8 mouse cellular contexts compared by ENCODE assay signal in the genomic region with DNA sequence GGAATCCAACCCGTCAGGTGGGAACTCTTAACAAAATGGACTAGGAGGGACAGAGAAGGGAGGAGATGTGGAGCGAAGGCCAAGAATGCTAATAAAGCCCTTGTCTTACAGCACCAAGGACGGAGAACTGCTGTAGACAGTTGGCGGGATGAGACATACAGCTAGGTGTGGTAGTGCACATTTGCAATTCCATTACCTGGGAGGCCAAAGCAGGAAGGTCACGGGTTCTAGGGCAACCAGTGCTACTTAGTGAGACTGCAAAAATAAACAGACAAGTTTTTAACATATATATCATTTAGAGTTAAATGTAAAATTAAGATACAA. TPM values are rescaled to one million over a fixed set of nuclear protein-coding genes. Genes with fewer than 3 reads are reported as not detected.
DNase-seq lines count a peak whose midpoint lies in the region; ATAC-seq and TF ChIP-seq lines count a peak whose summit lies in the region.

No protein-coding gene starts in this region.

- H3K9ac ChIP-seq in heart, embryonic 14.5 days (ENCODE audit: low read length): peak overlapping the region; percentile 35
- no peak overlapping the region for H3K9ac ChIP-seq in embryonic facial prominence, embryonic 11.5 days (replicated peaks; ENCODE audit: low read length)
- no peak overlapping the region for H3K9ac ChIP-seq in hindbrain, postnatal 0 days (replicated peaks; ENCODE audit: low read length)
- no peak overlapping the region for H3K9ac ChIP-seq in midbrain, embryonic 13.5 days (replicated peaks)

- no peak for DNase-seq in heart, adult 9 months (ENCODE audit: low spot score in 2 of 2)
- peak; percentile 8 for DNase-seq in embryonic facial prominence, embryonic 11.5 days (ENCODE audit: low spot score)
- no peak for DNase-seq in hindbrain, postnatal 0 days (ENCODE audit: low spot score)
- no peak for DNase-seq in embryo, embryonic 11 days
- no peak for DNase-seq in left cerebral cortex, adult 18-20 months (ENCODE audit: low spot score in 2 of 2)
- no peak for DNase-seq in MN1 (ENCODE audit: low spot score)

- H3K4me2 ChIP-seq in heart, embryonic 14.5 days (ENCODE audit: low read length): peak overlapping the region; percentile 54
- no peak overlapping the region for H3K4me2 ChIP-seq in embryonic facial prominence, embryonic 11.5 days (ENCODE audit: low read depth, low read length)
- peak overlapping the region; percentile 41; the same call in 1 of the 2 replicates for H3K4me2 ChIP-seq in hindbrain, postnatal 0 days (ENCODE audit: low read depth, low read length)
- peak overlapping the region; percentile 43 for H3K4me2 ChIP-seq in midbrain, embryonic 13.5 days (replicated peaks)

- no peak overlapping the region for H3K27ac ChIP-seq in heart, embryonic 14.5 days (replicated peaks in 1 of 2; ENCODE audit: control insufficient read depth in 1 of 2, insufficient read depth in 1 of 2, low read depth in 2 of 2, low read length in 2 of 2)
- H3K27ac ChIP-seq in embryonic facial prominence, embryonic 11.5 days (replicated peaks; ENCODE audit: low read depth, low read length): no peak overlapping the region
- peak overlapping the region; percentile 49; the same call in 1 of the 2 replicates for H3K27ac ChIP-seq in hindbrain, postnatal 0 days
- no peak overlapping the region for H3K27ac ChIP-seq in midbrain, embryonic 13.5 days

- no peak for ATAC-seq in heart, embryonic 14.5 days (ENCODE audit: insufficient number of reproducible peaks, insufficient read depth, low FRiP score, low read depth)
- ATAC-seq in embryonic facial prominence, embryonic 11.5 days (replicated peaks; ENCODE audit: insufficient number of reproducible peaks, low FRiP score, low TSS enrichment, low read depth): no peak
- ATAC-seq in hindbrain, postnatal 0 days: no peak
- ATAC-seq in midbrain, embryonic 13.5 days: no peak

- no peak overlapping the region for H3K4me3 ChIP-seq in heart, embryonic 14.5 days (ENCODE audit: control insufficient read depth in 1 of 2, insufficient read depth in 1 of 2, low read depth in 1 of 2, low read length in 2 of 2)
- H3K4me3 ChIP-seq in embryonic facial prominence, embryonic 11.5 days (ENCODE audit: low read depth, low read length): no peak overlapping the region
- no peak overlapping the region for H3K4me3 ChIP-seq in hindbrain, postnatal 0 days (ENCODE audit: low read length)
- H3K4me3 ChIP-seq in midbrain, embryonic 13.5 days (replicated peaks): no peak overlapping the region

- H3K9me3 ChIP-seq in heart, embryonic 14.5 days (ENCODE audit: control insufficient read depth, low read length): no peaks in the 10 kb centered on the region
- no peaks in the 10 kb centered on the region for H3K9me3 ChIP-seq in embryonic facial prominence, embryonic 11.5 days (replicated peaks; ENCODE audit: control insufficient read depth, low read length)
- H3K9me3 ChIP-seq in hindbrain, postnatal 0 days (ENCODE audit: low read length): no peaks in the 10 kb centered on the region
- no peaks in the 10 kb centered on the region for H3K9me3 ChIP-seq in midbrain, embryonic 13.5 days

- TF ChIP-seq CTCF in hindbrain, postnatal 0 days (IDR thresholded peaks at IDR 0.05; ENCODE audit: low read depth): no peak

- peaks cover 4 to 5% of the 10 kb centered on the region in 2 experiments for H3K4me1 ChIP-seq in heart, embryonic 14.5 days (ENCODE audit: control insufficient read depth in 2 of 2, insufficient read depth in 2 of 2, low read length in 2 of 2)
- no peaks in the 10 kb centered on the region for H3K4me1 ChIP-seq in embryonic facial prominence, embryonic 11.5 days (ENCODE audit: control insufficient read depth, insufficient read depth, low read length)
- H3K4me1 ChIP-seq in hindbrain, postnatal 0 days (ENCODE audit: insufficient read depth, low read length): no peaks in the 10 kb centered on the region
- H3K4me1 ChIP-seq in midbrain, embryonic 13.5 days (replicated peaks): peaks cover 11% of the 10 kb centered on the region

- 0 out of 2 replicates have a peak, but pooled peaks cover 2% of the 10 kb centered on the region for H3K27me3 ChIP-seq in heart, embryonic 14.5 days (ENCODE audit: control insufficient read depth, insufficient read depth, low read length)
- no peaks in the 10 kb centered on the region for H3K27me3 ChIP-seq in embryonic facial prominence, embryonic 11.5 days (ENCODE audit: control insufficient read depth, insufficient read depth, low read length)
- H3K27me3 ChIP-seq in hindbrain, postnatal 0 days (ENCODE audit: insufficient read depth, low read length): no peaks in the 10 kb centered on the region
- no peaks in the 10 kb centered on the region for H3K27me3 ChIP-seq in midbrain, embryonic 13.5 days

- no peaks in the 10 kb centered on the region for H3K36me3 ChIP-seq in heart, embryonic 14.5 days (ENCODE audit: control insufficient read depth, insufficient read depth, low read length)
- no peaks in the 10 kb centered on the region for H3K36me3 ChIP-seq in embryonic facial prominence, embryonic 11.5 days (replicated peaks; ENCODE audit: control insufficient read depth, insufficient read depth, low read depth, low read length)
- H3K36me3 ChIP-seq in hindbrain, postnatal 0 days (ENCODE audit: insufficient read depth, low read length): no peaks in the 10 kb centered on the region
- H3K36me3 ChIP-seq in midbrain, embryonic 13.5 days: no peaks in the 10 kb centered on the region

- 49% methylated on average over 5 of the region's 5 CpGs for WGBS in heart, embryonic 14.5 days
- 52% methylated on average over 5 of the region's 5 CpGs for WGBS in embryonic facial prominence, embryonic 11.5 days
- 45% methylated on average over 5 of the region's 5 CpGs for WGBS in hindbrain, postnatal 0 days
- 49% methylated on average over 5 of the region's 5 CpGs for WGBS in midbrain, embryonic 13.5 days

RNA-seq across cellular contexts. Expression of a gene that starts 7.3 kb away (rescaled TPM):
- 30.9 and 31.1 TPM in 2 replicates for polyA plus RNA-seq in heart, embryonic 14.5 days (2014; fragmentation: Nextera tagmentation; extraction: Ambion mirVana)
- polyA plus RNA-seq in embryonic facial prominence, embryonic 11.5 days (2014; fragmentation: Nextera tagmentation; extraction: Ambion mirVana): 51.6 and 52.4 TPM in 2 replicates
- total RNA-seq in hindbrain, postnatal 0 days (2014; rRNA removed): 29.3 and 42.2 TPM in 2 replicates
- polyA plus RNA-seq in hindbrain, postnatal 0 days (2015; fragmentation: Nextera tagmentation; extraction: Ambion mirVana): 45.3 and 45.5 TPM in 2 replicates
- polyA plus RNA-seq in midbrain, embryonic 13.5 days (2015; fragmentation: Nextera tagmentation; extraction: Ambion mirVana): 57.0 and 59.0 TPM in 2 replicates
- total RNA-seq in left cerebral cortex, adult 18-20 months (2021): 10 to 100 TPM; 22.9 to 30.1 TPM

RNA-seq across cellular contexts. Expression of a gene that starts 38.5 kb away (rescaled TPM):
- polyA plus RNA-seq in heart, embryonic 14.5 days (2014; fragmentation: Nextera tagmentation; extraction: Ambion mirVana): 57.0 and 59.1 TPM in 2 replicates
- 76.3 and 83.8 TPM in 2 replicates for polyA plus RNA-seq in embryonic facial prominence, embryonic 11.5 days (2014; fragmentation: Nextera tagmentation; extraction: Ambion mirVana)
- total RNA-seq in hindbrain, postnatal 0 days (2014; rRNA removed): 82.3 and 94.4 TPM in 2 replicates
- 47.1 and 50.0 TPM in 2 replicates for polyA plus RNA-seq in hindbrain, postnatal 0 days (2015; fragmentation: Nextera tagmentation; extraction: Ambion mirVana)
- polyA plus RNA-seq in midbrain, embryonic 13.5 days (2015; fragmentation: Nextera tagmentation; extraction: Ambion mirVana): 56.6 and 58.5 TPM in 2 replicates
- 100 to 1,000 TPM in 1 of 2 experiments, 10 to 100 TPM in 1; 97.1 to 102 TPM for total RNA-seq in left cerebral cortex, adult 18-20 months (2021)
